Mouse (Mus musculus) liver, adult 2 months (tissue): Measurements from ENCODE around the gene Trp73. TPM values are rescaled to one million over a fixed set of nuclear protein-coding genes. Genes with fewer than 3 reads are reported as not detected.

Experiments used
- DNase-seq: peaks from one replicate; pipeline ENCODE4 v3.0.0-alpha.2; 2011; ENCODE audit warnings: low read depth, low spot score; ENCODE audit errors: extremely low read depth
- H3K27ac ChIP-seq: fragments of 200-500 bp; replicated peaks from 2 replicates; pipeline ENCODE4 v1.5.1; 2012; ENCODE audit warnings: low read depth, mild to moderate bottlenecking, control low read depth, inconsistent platforms, low read length; ENCODE audit not compliant: insufficient read depth
- H3K27me3 ChIP-seq: fragments of 200-500 bp; 2 replicates; pipeline ENCODE4 v1.6.1; 2012; ENCODE audit warnings: mild to moderate bottlenecking, moderate library complexity, low read length, inconsistent platforms; ENCODE audit not compliant: control insufficient read depth, insufficient read depth
- H3K36me3 ChIP-seq: fragments of 200-500 bp; 2 replicates; pipeline ENCODE4 v1.6.1; 2012; ENCODE audit warnings: low read length, inconsistent platforms; ENCODE audit not compliant: control insufficient read depth, insufficient read depth
- H3K4me1 ChIP-seq: fragments of 200-500 bp; 2 replicates; pipeline ENCODE4 v1.6.1; 2011; ENCODE audit warnings: low read length; ENCODE audit not compliant: control insufficient read depth, insufficient read depth
- H3K4me3 ChIP-seq: fragments of 200-500 bp; 2 replicates; pipeline ENCODE4 v1.5.1; 2011; ENCODE audit warnings: low read depth, mild to moderate bottlenecking, control low read depth, low read length, moderate library complexity; ENCODE audit not compliant: insufficient read depth
- H3K79me2 ChIP-seq: fragments of 200-500 bp; 2 replicates; pipeline ENCODE4 v1.6.1; 2012; ENCODE audit warnings: inconsistent platforms, mild to moderate bottlenecking, low read length, moderate library complexity; ENCODE audit not compliant: control insufficient read depth, insufficient read depth
- H3K9ac ChIP-seq: fragments of 200-500 bp; 2 replicates; pipeline ENCODE4 v1.6.1; 2012; ENCODE audit warnings: low read depth, mild to moderate bottlenecking, control low read depth, inconsistent platforms, low read length
- CTCF ChIP-seq: fragments of 200-500 bp; IDR thresholded peaks from 2 replicates; pipeline ENCODE4 v1.5.1; 2011; ENCODE audit warnings: low read depth, low read length, control low read depth
- POLR2A ChIP-seq: fragments of 200-500 bp; IDR thresholded peaks from 2 replicates; pipeline ENCODE4 v1.6.1; 2011; ENCODE audit warnings: low read length, control low read depth; ENCODE audit not compliant: insufficient read depth; ENCODE audit errors: extremely low read depth
- WGBS: fragments of 180-500 bp; shearing (Covaris S2); methylation state at CpG from one replicate; pipeline ENCODE4 v1.1.7; 2018; 5-methylcytosine and 5-hydroxymethylcytosine counted together
- polyA plus RNA-seq: library from polyadenylated mRNA; depleted of rRNA; stranded (reverse); fragments of >200 nt; gene quantifications from 2 replicates; pipeline ENCODE4 v1.2.3, GENCODE M21; 2012
- total RNA-seq: library from RNA; depleted of rRNA; stranded (reverse); fragments of >200 nt; gene quantifications from 2 replicates; pipeline ENCODE4 v1.2.3, GENCODE M21; 2014

Trp73 gene
- total and polyA plus RNA-seq, 2 experiments = not detected

- H3K9ac ChIP-seq = no peak overlapping the region
- H3K4me1 ChIP-seq = no peaks in the 10 kb centered on the region
- WGBS = 28% methylated on average over 5 of the region's 5 CpGs
- TF ChIP-seq CTCF (peak; percentile 77), POLR2A (no peak)
- H3K79me2 ChIP-seq = no peaks in the 10 kb centered on the region
- H3K36me3 ChIP-seq = no peaks in the 10 kb centered on the region
- H3K27me3 ChIP-seq = peaks cover 13% of the 10 kb centered on the region
- H3K4me3 ChIP-seq = no peak overlapping the region
- H3K27ac ChIP-seq = no peak overlapping the region
- no peak for DNase-seq
Measured at GRCm38 (mm10) chr4:154167053-154167452, 27.0 kb upstream of the Trp73 start.

DNA sequence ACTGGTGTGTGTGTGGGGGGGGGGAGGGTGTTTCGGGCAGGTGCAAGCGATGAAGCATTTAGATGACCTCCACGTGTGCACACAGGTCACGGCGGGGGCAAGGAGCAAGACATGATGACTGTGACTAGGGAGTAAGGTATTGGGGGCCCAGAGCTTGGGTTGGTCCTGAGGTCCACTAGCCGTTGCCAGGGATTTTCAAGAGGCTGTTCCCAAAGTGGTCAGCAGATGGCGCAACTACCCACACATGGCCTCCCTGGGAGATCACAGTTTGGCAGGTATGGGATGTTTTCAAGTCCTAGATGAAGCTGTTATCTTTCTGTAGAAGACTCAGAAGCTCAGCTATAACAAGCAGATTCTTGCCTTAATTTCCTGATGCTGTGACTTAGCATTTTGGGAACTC, 23.3 kb upstream of the Trp73 start:
- H3K4me1 ChIP-seq = peaks cover 12% of the 10 kb centered on the region; the same call in 1 of the 2 replicates
- no peak overlapping the region for H3K4me3 ChIP-seq
- TF ChIP-seq POLR2A = no peak
- TF ChIP-seq CTCF = peak; percentile 89
- no peak overlapping the region for H3K9ac ChIP-seq
- no peaks in the 10 kb centered on the region for H3K79me2 ChIP-seq
- H3K36me3 ChIP-seq = no peaks in the 10 kb centered on the region
- H3K27me3 ChIP-seq = no peaks in the 10 kb centered on the region
- 13% methylated on average over 7 of the region's 7 CpGs for WGBS
- no peak overlapping the region for H3K27ac ChIP-seq
- peak; percentile 44 for DNase-seq

- Histone ChIP-seq H3K4me3 (peak within 1 kb of the TSS; percentile 90), H3K4me1 (peaks cover 12% of the 10 kb centered on the region; the same call in 1 of the 2 replicates), H3K27me3 (no peaks in the 10 kb centered on the region), H3K36me3 (peaks cover 5% of the 10 kb centered on the region; the same call in 1 of the 2 replicates), H3K9ac (peak within 1 kb of the TSS; percentile 90), H3K27ac (peak within 1 kb of the TSS; percentile 80), H3K79me2 (no peaks in the 10 kb centered on the region)
- WGBS = under 1% methylated on average over 73 of the region's 75 CpGs
- DNase-seq = peak; percentile 91
- TF ChIP-seq CTCF = no peak
- peak; percentile 59; the same call in 1 of the 2 replicates for TF ChIP-seq POLR2A
Measured at GRCm38 (mm10) chr4:154160538-154161390, 20.8 kb upstream of the Trp73 start, which contains the start of gene Tprgl. TSS of gene Tprgl (minus strand) at chr4:154160666.

- Histone ChIP-seq H3K27ac (peak overlapping the region; percentile 64), H3K27me3 (no peaks in the 10 kb centered on the region), H3K79me2 (no peaks in the 10 kb centered on the region), H3K36me3 (peaks cover 5% of the 10 kb centered on the region; the same call in 1 of the 2 replicates), H3K9ac (peak overlapping the region; percentile 90), H3K4me1 (peaks cover 12% of the 10 kb centered on the region; the same call in 1 of the 2 replicates), H3K4me3 (peak overlapping the region; percentile 90)
- WGBS = 3% methylated on average over 47 of the region's 47 CpGs
- TF ChIP-seq POLR2A (no peak), CTCF (no peak)
- no peak for DNase-seq
Measured at GRCm38 (mm10) chr4:154159961-154160537, 20.0 kb upstream of the Trp73 start.

DNA sequence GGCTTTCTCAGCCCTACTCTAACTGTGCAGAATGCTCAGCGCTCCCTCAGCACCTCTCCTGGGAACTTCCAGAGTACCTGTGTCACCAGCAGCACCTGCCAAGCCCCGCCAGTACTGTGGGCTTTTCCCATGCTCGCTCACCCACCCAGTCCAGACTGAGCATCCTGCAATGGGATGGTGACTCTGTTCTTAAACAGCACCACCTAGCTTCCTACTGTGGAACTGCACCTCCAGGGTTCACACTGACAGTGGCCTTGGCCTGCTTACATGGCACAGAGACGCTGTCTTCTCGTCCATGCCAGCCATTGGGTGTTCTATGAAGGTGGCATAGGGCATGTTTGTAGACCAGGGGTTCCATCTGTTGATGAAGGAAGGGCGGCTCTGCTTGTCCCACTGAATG, 19.0 kb upstream of the Trp73 start:
- Histone ChIP-seq H3K27ac (0 out of 2 replicates have a peak overlapping the region, but pooled peaks have one; percentile 4), H3K27me3 (no peaks in the 10 kb centered on the region), H3K4me3 (no peak overlapping the region), H3K36me3 (peaks cover 5% of the 10 kb centered on the region; the same call in 1 of the 2 replicates), H3K79me2 (no peaks in the 10 kb centered on the region), H3K9ac (no peak overlapping the region), H3K4me1 (peaks cover 19% of the 10 kb centered on the region; the same call in 1 of the 2 replicates)
- TF ChIP-seq POLR2A (no peak), CTCF (peak; percentile 95)
- peak; percentile 77 for DNase-seq
- 23% methylated on average over 6 of the region's 6 CpGs for WGBS
